Mouse (Mus musculus): Measurements from ENCODE around the gene Gm9958.

GRCm38 (mm10) chr5:90340847-90341246 is 26.2 kb upstream of the Gm9958 start:
- TF ChIP-seq CTCF (IDR thresholded peaks at IDR 0.05) (no peak), EP300 (IDR thresholded peaks at IDR 0.05) (no peak)

Data from lung, postnatal 0 days (tissue).